Mouse (Mus musculus): ENCODE data around the gene Tex29.

- no peak for TF ChIP-seq CTCF (IDR thresholded peaks at IDR 0.05; ENCODE audit: control insufficient read depth, insufficient read depth, low read length)
- TF ChIP-seq POLR2A (IDR thresholded peaks at IDR 0.05; ENCODE audit: borderline replicate concordance, control insufficient read depth, low read depth, low read length), result no peak
Observed at GRCm38 (mm10) chr8:11801571-11801970, 38.7 kb upstream of the Tex29 start.
